Comparison of ENCODE assay signal across 12 mouse cellular contexts in the genomic region with DNA sequence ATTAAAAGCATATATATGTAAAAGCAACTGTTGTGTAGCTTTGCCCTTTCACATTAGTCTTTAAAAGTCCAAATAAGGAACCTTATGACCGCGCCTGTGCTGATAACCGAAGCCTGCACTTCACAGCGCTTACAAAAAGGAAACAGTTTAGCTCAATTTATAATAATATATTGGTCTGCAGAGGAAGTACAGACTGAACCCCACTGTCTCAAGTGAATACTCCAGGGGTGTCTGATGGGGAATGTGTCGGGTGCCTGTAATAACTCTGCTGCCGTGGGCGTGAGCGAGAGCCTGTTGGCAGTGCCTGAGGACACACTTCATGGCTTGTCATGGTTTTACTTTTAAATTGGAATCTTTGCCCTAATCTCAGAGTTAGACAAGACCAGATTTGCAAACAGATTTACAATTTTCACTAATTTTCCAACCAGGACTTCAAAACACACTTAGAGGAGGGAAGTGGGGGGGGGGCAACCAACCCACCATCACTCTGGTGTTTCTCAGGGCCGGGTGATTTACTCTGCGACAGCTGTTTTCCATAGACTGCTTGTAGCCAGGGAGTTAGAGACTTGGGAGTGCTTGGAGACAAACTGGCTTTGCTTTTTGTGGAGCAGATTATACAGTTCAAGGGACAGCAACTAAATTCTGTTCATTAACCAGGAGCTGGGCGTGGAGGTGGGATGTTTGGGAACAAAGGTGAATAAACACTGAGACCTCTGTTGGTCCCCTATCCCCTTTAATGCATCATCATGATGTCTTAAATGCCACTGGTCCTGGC.
DNase-seq lines count a peak whose midpoint lies in the region; ATAC-seq and TF ChIP-seq lines count a peak whose summit lies in the region.
"Had no signal": no experiment of that assay in that cellular context is flagged by ENCODE, and none has a peak within 500 bp of the region (broad histone marks: within the 10 kb centered on the region; RNA-seq: fewer than 3 reads in every experiment).

No protein-coding gene starts in this region.

- H3K4me3 ChIP-seq in embryonic facial prominence, embryonic 14.5 days (ENCODE audit: low read depth, low read length), result no peak overlapping the region
- H3K4me3 ChIP-seq in cerebellum, adult 2 months (replicated peaks; ENCODE audit: insufficient read depth, low read depth, low read length), result no peak overlapping the region
- H3K4me3 ChIP-seq: heart, adult 2 months; hindbrain, embryonic 13.5 days; liver, embryonic 12.5 days had no signal

- DNase-seq in right cerebral cortex, adult 18-20 months, result peak; percentile 17
- no peak for DNase-seq in right cerebral cortex, postnatal 4 days
- DNase-seq in embryonic facial prominence, embryonic 14.5 days (ENCODE audit: low spot score), result peak; percentile 53
- peak; percentile 66 for DNase-seq in kidney, postnatal 14 days
- peak; percentile 18 for DNase-seq in telencephalon, adult 2 months (ENCODE audit: low read depth, low spot score)
- DNase-seq in cerebellum, adult 2 months, result no peak
- no peak for DNase-seq in cerebellum, postnatal 36 days
- DNase-seq in heart, postnatal 4 days, result no peak
- DNase-seq: forebrain, postnatal 0 days had no signal

- H3K36me3 ChIP-seq in embryonic facial prominence, embryonic 14.5 days (ENCODE audit: control insufficient read depth, insufficient read depth, low read length), result peaks cover 5% of the 10 kb centered on the region; the same call in 1 of the 2 replicates
- H3K36me3 ChIP-seq: hindbrain, embryonic 13.5 days had no signal

- WGBS in embryonic facial prominence, embryonic 14.5 days, result 40% methylated on average over 11 of the region's 11 CpGs
- WGBS in cerebellum, adult 2 months, result 88% methylated on average over 11 of the region's 11 CpGs

- no peak overlapping the region for H3K4me2 ChIP-seq in embryonic facial prominence, embryonic 14.5 days (ENCODE audit: low read depth, low read length)
- H3K4me2 ChIP-seq: hindbrain, embryonic 13.5 days; liver, embryonic 12.5 days had no signal

- H3K9ac ChIP-seq in embryonic facial prominence, embryonic 14.5 days (ENCODE audit: low read depth, low read length), result no peak overlapping the region
- H3K9ac ChIP-seq: forebrain, postnatal 0 days; hindbrain, embryonic 13.5 days; liver, embryonic 12.5 days had no signal

- peak; percentile 63; the same call in 1 of the 2 replicates for ATAC-seq in embryonic facial prominence, embryonic 14.5 days (ENCODE audit: low read depth)
- ATAC-seq: forebrain, postnatal 0 days; liver, embryonic 12.5 days had no signal

- TF ChIP-seq POLR2A in cerebellum, adult 2 months (IDR thresholded peaks at IDR 0.05; ENCODE audit: borderline replicate concordance, insufficient read depth, low read length), result no peak

- no peaks in the 10 kb centered on the region for H3K27me3 ChIP-seq in embryonic facial prominence, embryonic 14.5 days (replicated peaks; ENCODE audit: control insufficient read depth, insufficient read depth, low read length)
- no peaks in the 10 kb centered on the region for H3K27me3 ChIP-seq in cerebellum, adult 2 months (ENCODE audit: control insufficient read depth, insufficient read depth, low read length)
- H3K27me3 ChIP-seq: hindbrain, embryonic 13.5 days; liver, embryonic 12.5 days had no signal

- peaks cover 22% of the 10 kb centered on the region for H3K4me1 ChIP-seq in embryonic facial prominence, embryonic 14.5 days (ENCODE audit: control insufficient read depth, insufficient read depth, low read length)
- H3K4me1 ChIP-seq in cerebellum, adult 2 months (ENCODE audit: control insufficient read depth, insufficient read depth, low read length), result no peaks in the 10 kb centered on the region
- H3K4me1 ChIP-seq: liver, embryonic 12.5 days had no signal

- no peak for TF ChIP-seq CTCF in cerebellum, adult 2 months (IDR thresholded peaks at IDR 0.05; ENCODE audit: borderline replicate concordance, insufficient read depth, low read depth, low read length)

- 0 out of 2 replicates have a peak overlapping the region, but pooled peaks have one; percentile 16 for H3K27ac ChIP-seq in embryonic facial prominence, embryonic 14.5 days (replicated peaks; ENCODE audit: low read depth, low read length)
- no peak overlapping the region for H3K27ac ChIP-seq in cerebellum, adult 2 months (ENCODE audit: insufficient read depth, low read length)
- H3K27ac ChIP-seq: heart, adult 2 months; liver, embryonic 12.5 days had no signal

- H3K9me3 ChIP-seq in embryonic facial prominence, embryonic 14.5 days (ENCODE audit: control insufficient read depth, low read length), result no peaks in the 10 kb centered on the region
- H3K9me3 ChIP-seq: hindbrain, embryonic 13.5 days; liver, embryonic 12.5 days had no signal

Comparison
In these comparisons a context has a peak if more than half of its experiments do, and no peak if none do; other contexts are left out.
1. DNase-seq: peak in right cerebral cortex, adult 18-20 months (single experiment), embryonic facial prominence, embryonic 14.5 days (single experiment), kidney, postnatal 14 days (single experiment) and telencephalon, adult 2 months (single experiment); none in right cerebral cortex, postnatal 4 days (single experiment), cerebellum, adult 2 months (0 of 2), cerebellum, postnatal 36 days (0 of 2) and heart, postnatal 4 days (single experiment).